Mouse (Mus musculus): ENCODE data around the gene Scube2.

GRCm38 (mm10) chr7:109860162-109860561 lies 5.3 kb downstream of the Scube2 start:
- no peak for TF ChIP-seq POLR2A (IDR thresholded peaks at IDR 0.05; ENCODE audit: low read depth, low read length)
- TF ChIP-seq CTCF (conservative IDR thresholded peaks at IDR 0.05; ENCODE audit: insufficient read depth, insufficient read length, low read depth, low read length): no peak

Data from kidney, adult 2 months (tissue).